Mouse (Mus musculus) olfactory bulb, adult 2 months (tissue): ENCODE measurements around the gene Mmp11. TPM values are rescaled to one million over a fixed set of nuclear protein-coding genes. Genes with fewer than 3 reads are reported as not detected.

Experiments used
- H3K27ac ChIP-seq: fragments of 200-500 bp; 2 replicates; pipeline ENCODE4 v1.5.1; 2012; ENCODE audit warnings: low read depth, low read length; ENCODE audit not compliant: insufficient read depth
- H3K4me1 ChIP-seq: fragments of 200-500 bp; 2 replicates; pipeline ENCODE4 v1.6.1; 2012; ENCODE audit warnings: low read length; ENCODE audit not compliant: control insufficient read depth, insufficient read depth
- H3K4me3 ChIP-seq: fragments of 200-500 bp; 2 replicates; pipeline ENCODE4 v1.5.1; 2012; ENCODE audit warnings: mild to moderate bottlenecking, low read depth, low read length, moderate library complexity; ENCODE audit not compliant: insufficient read depth
- CTCF ChIP-seq: fragments of 200-500 bp; IDR thresholded peaks from 2 replicates; pipeline ENCODE4 v1.5.1; 2012; ENCODE audit warnings: low read depth, mild to moderate bottlenecking, low read length, moderate library complexity; ENCODE audit not compliant: insufficient read depth
- POLR2A ChIP-seq: fragments of 200-500 bp; IDR thresholded peaks from 2 replicates; pipeline ENCODE4 v1.6.1; 2012; ENCODE audit warnings: mild to moderate bottlenecking, low read depth, low read length, moderate library complexity; ENCODE audit not compliant: insufficient read depth
- WGBS: fragments of 180-500 bp; shearing (Covaris S2); methylation state at CpG from one replicate; pipeline ENCODE4 v1.1.7; 2018; 5-methylcytosine and 5-hydroxymethylcytosine counted together
- polyA plus RNA-seq: library from polyadenylated mRNA; stranded (reverse); fragments of >200 nt; gene quantifications from 2 replicates; pipeline ENCODE4 v1.2.4, GENCODE M21; 2012; ENCODE audit warnings: low replicate concordance; ENCODE audit not compliant: missing spikeins, insufficient read depth, insufficient read length

Mmp11 gene
- polyA plus RNA-seq, 1 experiment, result not detected

GRCm38 (mm10) chr10:75930304-75930703 is 6.0 kb downstream of the Mmp11 start:
- 22% methylated on average over 6 of the region's 6 CpGs for WGBS
- Histone ChIP-seq H3K4me1 (peaks cover 21% of the 10 kb centered on the region), H3K27ac (no peak overlapping the region), H3K4me3 (no peak overlapping the region)
- TF ChIP-seq CTCF, result no peak
- no peak for TF ChIP-seq POLR2A

DNA sequence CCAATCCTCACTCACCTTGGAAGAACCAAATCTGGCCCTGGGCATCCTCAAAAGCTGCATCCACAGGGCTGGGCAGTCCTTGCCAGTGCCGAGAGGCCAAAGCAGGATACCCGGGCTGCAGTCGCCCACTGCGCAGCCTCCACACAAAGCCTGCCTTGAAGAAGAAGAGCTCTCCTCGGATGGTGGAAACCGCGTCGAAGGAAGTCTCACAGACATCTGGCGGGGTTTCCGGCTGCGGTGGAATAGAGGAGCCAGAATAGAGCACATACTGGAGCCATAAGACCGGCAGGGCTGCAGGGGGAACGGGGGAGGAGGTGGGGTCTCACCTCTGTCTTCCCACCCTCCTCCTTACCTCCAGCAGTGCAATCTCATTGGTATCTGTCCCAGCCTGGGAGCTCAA is 9.9 kb downstream of the Mmp11 start:
- H3K27ac ChIP-seq, result no peak overlapping the region
- H3K4me3 ChIP-seq, result no peak overlapping the region
- TF ChIP-seq CTCF, result no peak
- TF ChIP-seq POLR2A, result no peak
- H3K4me1 ChIP-seq, result peaks cover 8% of the 10 kb centered on the region
- 82% methylated on average over 13 of the region's 13 CpGs for WGBS

DNA sequence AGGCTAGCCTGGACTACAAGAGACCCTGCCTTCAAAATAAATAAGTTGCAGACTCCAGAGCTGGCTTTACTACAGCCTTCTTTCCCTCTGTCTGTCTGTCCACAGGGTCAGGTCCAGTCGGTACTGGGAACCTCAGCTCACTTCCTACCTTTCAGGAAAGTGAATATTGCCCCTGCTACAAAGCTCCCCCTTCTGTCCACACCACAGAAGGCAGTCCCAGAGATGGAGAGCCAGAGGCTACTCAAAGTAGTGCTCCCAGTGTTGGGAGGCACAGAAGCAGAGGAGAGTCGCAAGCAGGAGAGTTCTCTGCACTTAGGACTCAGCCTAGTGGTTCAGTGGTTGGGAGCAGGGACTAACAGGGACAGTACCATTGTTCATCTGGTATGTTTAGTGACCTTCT is 12.0 kb downstream of the Mmp11 start:
- TF ChIP-seq CTCF, result no peak
- no peak for TF ChIP-seq POLR2A
- 67% methylated on average over 2 of the region's 2 CpGs for WGBS

DNA sequence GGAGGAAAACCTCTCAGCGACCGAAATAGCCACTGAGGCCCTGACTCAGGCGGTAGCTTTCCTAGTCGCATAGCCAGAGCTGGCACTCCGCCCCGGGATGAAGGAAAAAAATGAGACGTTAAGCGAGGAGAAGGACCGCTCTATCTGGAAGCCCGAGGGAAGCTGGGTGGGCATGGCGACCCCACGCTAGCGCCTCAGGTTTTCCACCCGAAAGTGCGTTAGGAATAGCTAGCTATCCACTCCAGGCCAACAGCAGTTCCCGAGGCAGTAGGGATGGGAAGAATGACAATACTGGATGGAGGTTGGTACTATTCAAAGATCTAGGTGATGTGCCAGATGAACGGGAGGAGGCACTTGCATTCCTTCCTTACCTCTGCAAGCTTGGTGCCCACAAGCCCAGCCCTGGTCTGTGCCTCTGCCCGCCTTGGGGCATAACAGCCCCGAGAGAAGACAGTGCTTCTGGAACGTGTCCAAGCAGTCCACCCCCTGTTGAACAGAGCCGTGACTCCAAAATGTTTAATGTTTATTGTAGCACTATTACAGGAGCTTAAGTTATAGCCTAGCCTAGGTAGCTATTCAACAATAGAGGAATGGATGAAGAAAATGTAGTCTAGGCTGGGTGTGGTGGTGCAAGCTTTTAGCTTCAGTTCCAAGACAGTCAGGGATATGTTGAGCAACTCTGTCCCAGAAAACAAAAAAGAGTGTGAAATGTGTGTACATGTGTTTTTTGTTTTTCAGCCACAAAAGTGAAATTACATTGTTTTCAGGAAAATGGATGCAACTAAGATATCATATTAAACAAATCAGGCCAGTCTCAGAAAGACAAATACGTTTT is 14.4 kb downstream of the Mmp11 start:
- H3K4me1 ChIP-seq, result peaks cover 14% of the 10 kb centered on the region
- H3K27ac ChIP-seq, result peak overlapping the region; percentile 88
- 3% methylated on average over 22 of the region's 22 CpGs for WGBS
- H3K4me3 ChIP-seq, result peak overlapping the region; percentile 63
- TF ChIP-seq CTCF (no peak), POLR2A (peak; percentile 23)

More for the DNA sequence above, 12.0 kb downstream of the Mmp11 start:
- H3K27ac ChIP-seq, result no peak overlapping the region
- H3K4me3 ChIP-seq, result no peak overlapping the region
- H3K4me1 ChIP-seq, result peaks cover 9% of the 10 kb centered on the region; the same call in 1 of the 2 replicates

DNA sequence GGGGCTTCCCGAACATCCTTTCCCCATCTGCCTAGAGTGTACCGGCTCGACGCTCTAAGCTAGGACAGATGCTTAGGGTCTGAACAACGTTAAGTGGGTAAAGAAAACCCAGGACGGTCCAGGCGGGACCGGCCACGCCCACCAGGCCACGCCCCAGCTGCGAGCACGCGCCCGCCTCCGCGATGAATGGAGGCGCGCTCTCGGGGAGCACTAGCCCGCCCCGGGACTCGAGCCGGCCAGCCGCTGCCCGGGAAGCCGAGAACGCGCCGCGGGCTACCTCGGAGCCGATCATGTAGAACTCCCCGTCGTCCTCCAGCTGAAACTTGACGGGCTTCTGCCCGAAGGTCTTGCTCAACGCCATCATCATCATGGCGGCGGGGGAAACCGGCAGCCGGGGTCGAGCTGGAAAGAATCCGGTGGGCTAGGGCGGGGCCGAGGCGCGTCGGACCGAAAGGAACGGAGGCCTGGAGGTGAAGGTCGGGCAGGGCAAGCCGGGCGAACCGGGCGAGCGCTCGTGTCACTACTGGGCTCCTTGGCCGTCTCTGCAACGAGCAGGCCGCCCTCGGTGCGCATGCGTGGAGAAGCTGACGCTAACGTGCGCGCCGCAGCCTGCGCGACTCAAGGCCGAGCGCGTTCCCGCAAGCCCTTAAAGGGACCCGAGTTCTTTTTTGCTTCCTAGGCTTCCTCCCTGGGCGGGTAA is 15.1 kb downstream of the Mmp11 start, which contains the start of gene Smarcb1:
Gene Smarcb1 (minus strand): TSS at position 592 of the 700 bp plus-strand sequence.
- peak within 1 kb of the TSS; percentile 63 for H3K4me3 ChIP-seq
- peaks cover 18% of the 10 kb centered on the region for H3K4me1 ChIP-seq
- H3K27ac ChIP-seq, result peak within 1 kb of the TSS; percentile 88
- TF ChIP-seq POLR2A (peak; percentile 92), CTCF (no peak)
- WGBS, result under 1% methylated on average over 76 of the region's 76 CpGs

- Histone ChIP-seq H3K27ac (no peak overlapping the region), H3K4me1 (peaks cover 26% of the 10 kb centered on the region), H3K4me3 (no peak overlapping the region)
- TF ChIP-seq POLR2A (no peak), CTCF (no peak)
- 79% methylated on average over 5 of the region's 5 CpGs for WGBS
Measured at GRCm38 (mm10) chr10:75919026-75919425, 17.3 kb downstream of the Mmp11 start.

- Histone ChIP-seq H3K27ac (no peak overlapping the region), H3K4me3 (no peak overlapping the region), H3K4me1 (peaks cover 23% of the 10 kb centered on the region)
- WGBS, result 79% methylated on average over 8 of the region's 8 CpGs
- TF ChIP-seq CTCF (no peak), POLR2A (no peak)
Measured at GRCm38 (mm10) chr10:75916840-75917239, 19.5 kb downstream of the Mmp11 start.

GRCm38 (mm10) chr10:75915557-75915956 is 20.7 kb downstream of the Mmp11 start:
- peaks cover 21% of the 10 kb centered on the region for H3K4me1 ChIP-seq
- 78% methylated on average over 7 of the region's 7 CpGs for WGBS
- H3K27ac ChIP-seq, result no peak overlapping the region
- no peak overlapping the region for H3K4me3 ChIP-seq
- TF ChIP-seq CTCF (no peak), POLR2A (no peak)
